9 mouse cellular contexts compared by ENCODE assay signal in genomic region chr4:141766316-141766667, GRCm38 (mm10). TPM values are rescaled to one million over a fixed set of nuclear protein-coding genes. Genes with fewer than 3 reads are reported as not detected.
A peak's percentile ranks its signal among the peaks of the same experiment; 100 is the strongest.
DNase-seq lines count a peak whose midpoint lies in the region; ATAC-seq and TF ChIP-seq lines count a peak whose summit lies in the region.
"Had no signal": no experiment of that assay in that cellular context is flagged by ENCODE, and none has a peak within 500 bp of the region (broad histone marks: within the 10 kb centered on the region; RNA-seq: fewer than 3 reads in every experiment).

No protein-coding gene starts in this region.

- no peaks in the 10 kb centered on the region for H3K27me3 ChIP-seq in forebrain, embryonic 13.5 days
- H3K27me3 ChIP-seq in forebrain, embryonic 10.5 days (ENCODE audit: poor library complexity, severe bottlenecking), result no peaks in the 10 kb centered on the region
- no peaks in the 10 kb centered on the region for H3K27me3 ChIP-seq in intestine, postnatal 0 days (replicated peaks; ENCODE audit: control insufficient read depth, insufficient read depth, low read length)

- no peaks in the 10 kb centered on the region for H3K9me3 ChIP-seq in forebrain, embryonic 13.5 days (replicated peaks)
- H3K9me3 ChIP-seq in forebrain, embryonic 10.5 days, result no peaks in the 10 kb centered on the region
- H3K9me3 ChIP-seq in intestine, postnatal 0 days (ENCODE audit: control insufficient read depth), result no peaks in the 10 kb centered on the region

- peaks cover 22% of the 10 kb centered on the region for H3K4me1 ChIP-seq in forebrain, embryonic 13.5 days
- H3K4me1 ChIP-seq in forebrain, embryonic 10.5 days, result no peaks in the 10 kb centered on the region
- no peaks in the 10 kb centered on the region for H3K4me1 ChIP-seq in intestine, postnatal 0 days (replicated peaks; ENCODE audit: control insufficient read depth, insufficient read depth, low read length)

- WGBS in forebrain, embryonic 13.5 days, result 69% methylated on average over 8 of the region's 8 CpGs
- WGBS in forebrain, embryonic 10.5 days, result 91% methylated on average over 8 of the region's 8 CpGs
- 66% methylated on average over 8 of the region's 8 CpGs for WGBS in intestine, postnatal 0 days

- ATAC-seq in forebrain, embryonic 13.5 days, result peak; percentile 43
- ATAC-seq in intestine, postnatal 0 days, result no peak

- no peak for DNase-seq in forebrain, embryonic 10.5 days (ENCODE audit: extremely low spot score, low spot score)
- DNase-seq in right cerebral cortex, adult 18-20 months, result peak; percentile 23
- no peak for DNase-seq in right cerebral cortex, postnatal 36 days (ENCODE audit: low spot score in 2 of 2)
- DNase-seq in spleen, adult 18-20 months, result peak; percentile 27
- DNase-seq in urinary bladder, postnatal 4 days (ENCODE audit: low spot score in 2 of 2), result no peak
- no peak for DNase-seq in gastrocnemius, adult 8-10 months (ENCODE audit: low spot score in 2 of 2)

- H3K9ac ChIP-seq in forebrain, embryonic 13.5 days, result no peak overlapping the region; the same call in 1 of the 2 replicates
- H3K9ac ChIP-seq in intestine, postnatal 0 days (ENCODE audit: low read depth, low read length), result no peak overlapping the region; the same call in 1 of the 2 replicates

- H3K4me3 ChIP-seq in forebrain, embryonic 13.5 days, result no peak overlapping the region
- H3K4me3 ChIP-seq in forebrain, embryonic 10.5 days, result no peak overlapping the region
- no peak overlapping the region for H3K4me3 ChIP-seq in intestine, postnatal 0 days (ENCODE audit: low read depth, low read length)

- peak overlapping the region; percentile 81 for H3K27ac ChIP-seq in forebrain, embryonic 13.5 days
- H3K27ac ChIP-seq in forebrain, embryonic 10.5 days, result no peak overlapping the region
- peak overlapping the region; percentile 35; the same call in 1 of the 2 replicates for H3K27ac ChIP-seq in intestine, postnatal 0 days (ENCODE audit: low read depth, low read length)

- peaks cover 95% of the 10 kb centered on the region for H3K36me3 ChIP-seq in forebrain, embryonic 13.5 days (ENCODE audit: poor library complexity, severe bottlenecking)
- peaks cover 97% of the 10 kb centered on the region for H3K36me3 ChIP-seq in forebrain, embryonic 10.5 days (replicated peaks)
- H3K36me3 ChIP-seq in intestine, postnatal 0 days (ENCODE audit: control insufficient read depth, insufficient read depth), result peaks cover 70% of the 10 kb centered on the region

- peak overlapping the region; percentile 30 for H3K4me2 ChIP-seq in forebrain, embryonic 13.5 days
- peak overlapping the region; percentile 37; the same call in 1 of the 2 replicates for H3K4me2 ChIP-seq in intestine, postnatal 0 days (replicated peaks; ENCODE audit: low read depth)

- no peak for TF ChIP-seq CTCF in intestine, postnatal 0 days (IDR thresholded peaks at IDR 0.05; ENCODE audit: low read depth)

RNA-seq across cellular contexts. Expression of gene Agmat, which starts 19.8 kb away (rescaled TPM):
- polyA plus RNA-seq in forebrain, embryonic 13.5 days (2015; fragmentation: Nextera tagmentation; extraction: Ambion mirVana), result not detected in 2 replicates
- polyA plus RNA-seq in forebrain, embryonic 10.5 days (2016; fragmentation: Nextera tagmentation; extraction: Ambion mirVana), result not detected in 2 replicates
- polyA plus RNA-seq in intestine, postnatal 0 days (2015; fragmentation: Nextera tagmentation; extraction: Ambion mirVana), result 106 and 109 TPM in 2 replicates
- total RNA-seq in gastrocnemius, adult 8-10 months (2022), result not detected
- total RNA-seq: neutrophil, adult 5-6 weeks had no signal

RNA-seq across cellular contexts. Expression of gene Dnajc16, which starts 24.4 kb away (rescaled TPM):
- polyA plus RNA-seq in forebrain, embryonic 13.5 days (2015; fragmentation: Nextera tagmentation; extraction: Ambion mirVana), result 4.6 and 4.7 TPM in 2 replicates
- 4.8 TPM in 2 replicates for polyA plus RNA-seq in forebrain, embryonic 10.5 days (2016; fragmentation: Nextera tagmentation; extraction: Ambion mirVana)
- polyA plus RNA-seq in intestine, postnatal 0 days (2015; fragmentation: Nextera tagmentation; extraction: Ambion mirVana), result 3.3 and 3.9 TPM in 2 replicates
- 10 to 100 TPM; 11.6 to 13.9 (median 13.8) TPM for total RNA-seq in gastrocnemius, adult 8-10 months (2022)

RNA-seq across cellular contexts. Expression of gene Casp9, which starts 27.1 kb away (rescaled TPM):
- polyA plus RNA-seq in forebrain, embryonic 13.5 days (2015; fragmentation: Nextera tagmentation; extraction: Ambion mirVana), result 14.7 and 15.6 TPM in 2 replicates
- polyA plus RNA-seq in forebrain, embryonic 10.5 days (2016; fragmentation: Nextera tagmentation; extraction: Ambion mirVana), result 23.4 and 24.8 TPM in 2 replicates
- 13.4 and 15.7 TPM in 2 replicates for polyA plus RNA-seq in intestine, postnatal 0 days (2015; fragmentation: Nextera tagmentation; extraction: Ambion mirVana)
- 1 to 10 TPM; 1.5 to 2.5 (median 1.9) TPM for total RNA-seq in gastrocnemius, adult 8-10 months (2022)

RNA-seq across cellular contexts. Expression of gene Ddi2, which starts 43.1 kb away (rescaled TPM):
- 14.7 TPM in 2 replicates for polyA plus RNA-seq in forebrain, embryonic 13.5 days (2015; fragmentation: Nextera tagmentation; extraction: Ambion mirVana)
- 27.3 and 27.4 TPM in 2 replicates for polyA plus RNA-seq in forebrain, embryonic 10.5 days (2016; fragmentation: Nextera tagmentation; extraction: Ambion mirVana)
- 15.9 and 16.7 TPM in 2 replicates for polyA plus RNA-seq in intestine, postnatal 0 days (2015; fragmentation: Nextera tagmentation; extraction: Ambion mirVana)
- total RNA-seq in gastrocnemius, adult 8-10 months (2022), result 10 to 100 TPM; 53.9 to 63.4 (median 56.8) TPM

RNA-seq across cellular contexts. Expression of gene Cela2a, which starts 59.7 kb away (rescaled TPM):
- polyA plus RNA-seq in forebrain, embryonic 13.5 days (2015; fragmentation: Nextera tagmentation; extraction: Ambion mirVana), result 0.15 TPM in 1 of 2 replicates, not detected in the other
- polyA plus RNA-seq in forebrain, embryonic 10.5 days (2016; fragmentation: Nextera tagmentation; extraction: Ambion mirVana), result not detected in 2 replicates
- polyA plus RNA-seq in intestine, postnatal 0 days (2015; fragmentation: Nextera tagmentation; extraction: Ambion mirVana), result 35.6 and 65.3 TPM in 2 replicates
- total RNA-seq in gastrocnemius, adult 8-10 months (2022), result not detected
- total RNA-seq: neutrophil, adult 5-6 weeks had no signal

Comparison
In these comparisons a context has a peak if more than half of its experiments do, and no peak if none do; other contexts are left out.
1. DNase-seq: peak in right cerebral cortex, adult 18-20 months (single experiment) and spleen, adult 18-20 months (2 of 2); none in forebrain, embryonic 10.5 days (single experiment), right cerebral cortex, postnatal 36 days (0 of 2), urinary bladder, postnatal 4 days (0 of 2) and gastrocnemius, adult 8-10 months (0 of 2).
2. RNA of gene Agmat, which starts 19.8 kb away (polyA plus RNA-seq): 106 to 109 TPM in intestine, postnatal 0 days; not detected in forebrain, embryonic 13.5 days and not detected in forebrain, embryonic 10.5 days; every median in the first group is over 100 times any median in the second.